Mouse (Mus musculus) liver, embryonic 16.5 days (tissue): Measurements from ENCODE around the gene Tmem255b. TPM values are rescaled to one million over a fixed set of nuclear protein-coding genes. Genes with fewer than 3 reads are reported as not detected.
A peak's percentile ranks its signal among the peaks of the same experiment; 100 is the strongest.

Source experiments
- ATAC-seq: fragments of 200-750 bp; cut with Nextera tagmentation; 2 replicates; pipeline ENCODE4 v1.8.0; 2017; ENCODE audit warnings: low read depth, mild to moderate bottlenecking, moderate number of reproducible peaks, moderate library complexity
- H3K27ac ChIP-seq: fragments of 300-500 bp; sonication (generic); 2 replicates; pipeline ENCODE4 v1.5.1; 2014; ENCODE audit warnings: mild to moderate bottlenecking, low read length
- H3K27me3 ChIP-seq: fragments of 300-500 bp; sonication (generic); 2 replicates; pipeline ENCODE4 v1.6.1; 2014; ENCODE audit warnings: low read depth, low read length, mixed read lengths; ENCODE audit not compliant: control insufficient read depth, insufficient read depth
- H3K36me3 ChIP-seq: fragments of 300-500 bp; sonication (generic); 2 replicates; pipeline ENCODE4 v1.6.1; 2014; ENCODE audit warnings: mild to moderate bottlenecking; ENCODE audit not compliant: control insufficient read depth, insufficient read depth
- H3K4me1 ChIP-seq: fragments of 300-500 bp; sonication (generic); 2 replicates; pipeline ENCODE4 v1.6.1; 2014; ENCODE audit warnings: low read depth, low read length, mixed read lengths; ENCODE audit not compliant: control insufficient read depth
- H3K4me2 ChIP-seq: fragments of 300-500 bp; sonication (generic); 2 replicates; pipeline ENCODE4 v1.6.1; 2014; ENCODE audit warnings: low read depth, low read length, mixed read lengths
- H3K4me3 ChIP-seq: fragments of 300-500 bp; sonication (generic); 2 replicates; pipeline ENCODE4 v1.5.1; 2014; ENCODE audit warnings: low read depth, mild to moderate bottlenecking, low read length
- H3K9ac ChIP-seq: fragments of 300-500 bp; sonication (generic); 2 replicates; pipeline ENCODE4 v1.6.1; 2014; ENCODE audit warnings: low read depth, low read length
- H3K9me3 ChIP-seq: fragments of 300-500 bp; sonication (generic); replicated peaks from 2 replicates; pipeline ENCODE4 v1.6.1; 2016; ENCODE audit warnings: low read length; ENCODE audit not compliant: control insufficient read depth
- WGBS: fragments of 180-500 bp; shearing (Covaris S2); extraction: QIAGEN DNeasy Blood & Tissue Kit; methylation state at CpG from one replicate; pipeline ENCODE4 v1.1.7; 2014; ENCODE audit not compliant: insufficient replicate concordance; 5-methylcytosine and 5-hydroxymethylcytosine counted together
- polyA plus RNA-seq: library from polyadenylated mRNA; unstranded; fragments of >200 nt; fragmentation: Nextera tagmentation; extraction: Ambion mirVana; gene quantifications from 2 replicates; pipeline ENCODE4 v1.2.1, GENCODE M21; 2015

The Tmem255b gene
- polyA plus RNA-seq, 1 experiment from 2014 or later: 0.12 TPM

GRCm38 (mm10) chr8:13472284-13472683 is 37.3 kb downstream of the Tmem255b start:
- H3K27ac ChIP-seq: no peak overlapping the region
- H3K36me3 ChIP-seq: no peaks in the 10 kb centered on the region
- ATAC-seq: peak; percentile 78
- no peaks in the 10 kb centered on the region for H3K9me3 ChIP-seq
- no peaks in the 10 kb centered on the region for H3K4me1 ChIP-seq
- no peaks in the 10 kb centered on the region for H3K27me3 ChIP-seq
- H3K9ac ChIP-seq: no peak overlapping the region
- WGBS: 53% methylated on average over 7 of the region's 7 CpGs
- no peak overlapping the region for H3K4me3 ChIP-seq
- H3K4me2 ChIP-seq: no peak overlapping the region

GRCm38 (mm10) chr8:13475892-13476291 is 40.9 kb downstream of the Tmem255b start:
- 41% methylated on average over 9 of the region's 9 CpGs for WGBS
- no peak overlapping the region for H3K9ac ChIP-seq

GRCm38 (mm10) chr8:13481089-13481554 is 46.1 kb downstream of the Tmem255b start:
- ATAC-seq: no peak

More at GRCm38 (mm10) chr8:13475892-13476291, 40.9 kb downstream of the Tmem255b start:
- Histone ChIP-seq H3K4me2 (no peak overlapping the region), H3K27ac (no peak overlapping the region), H3K9me3 (no peaks in the 10 kb centered on the region), H3K36me3 (no peaks in the 10 kb centered on the region), H3K4me1 (no peaks in the 10 kb centered on the region), H3K4me3 (no peak overlapping the region), H3K27me3 (no peaks in the 10 kb centered on the region)
- ATAC-seq: no peak

GRCm38 (mm10) chr8:13481596-13481995 is 46.6 kb downstream of the Tmem255b start:
- WGBS: 68% methylated on average over 3 of the region's 3 CpGs
- Histone ChIP-seq H3K9ac (no peak overlapping the region), H3K9me3 (no peaks in the 10 kb centered on the region), H3K27ac (no peak overlapping the region), H3K4me2 (no peak overlapping the region), H3K36me3 (no peaks in the 10 kb centered on the region), H3K27me3 (no peaks in the 10 kb centered on the region), H3K4me1 (no peaks in the 10 kb centered on the region), H3K4me3 (no peak overlapping the region)
- ATAC-seq: no peak

More at GRCm38 (mm10) chr8:13481089-13481554, 46.1 kb downstream of the Tmem255b start:
- Histone ChIP-seq H3K27ac (no peak overlapping the region), H3K4me1 (no peaks in the 10 kb centered on the region), H3K4me2 (no peak overlapping the region), H3K4me3 (no peak overlapping the region), H3K27me3 (no peaks in the 10 kb centered on the region), H3K36me3 (no peaks in the 10 kb centered on the region), H3K9ac (no peak overlapping the region), H3K9me3 (no peaks in the 10 kb centered on the region)
- WGBS: 60% methylated on average over 7 of the region's 7 CpGs

GRCm38 (mm10) chr8:13482101-13482801 is 47.3 kb downstream of the Tmem255b start:
- 56% methylated on average over 2 of the region's 2 CpGs for WGBS
- no peak overlapping the region for H3K9ac ChIP-seq
- no peaks in the 10 kb centered on the region for H3K36me3 ChIP-seq
- no peaks in the 10 kb centered on the region for H3K9me3 ChIP-seq
- no peak overlapping the region for H3K4me3 ChIP-seq
- no peak overlapping the region for H3K27ac ChIP-seq
- H3K4me2 ChIP-seq: no peak overlapping the region
- ATAC-seq: no peak
- H3K4me1 ChIP-seq: no peaks in the 10 kb centered on the region
- no peaks in the 10 kb centered on the region for H3K27me3 ChIP-seq

- H3K9me3 ChIP-seq: no peaks in the 10 kb centered on the region
- no peaks in the 10 kb centered on the region for H3K4me1 ChIP-seq
- 67% methylated on average over 5 of the region's 5 CpGs for WGBS
- no peak for ATAC-seq
- no peak overlapping the region for H3K4me3 ChIP-seq
- H3K27ac ChIP-seq: no peak overlapping the region
- no peak overlapping the region for H3K9ac ChIP-seq
- no peak overlapping the region for H3K4me2 ChIP-seq
- H3K36me3 ChIP-seq: no peaks in the 10 kb centered on the region
- H3K27me3 ChIP-seq: no peaks in the 10 kb centered on the region
Measured at GRCm38 (mm10) chr8:13483191-13483590, 48.2 kb downstream of the Tmem255b start.

GRCm38 (mm10) chr8:13489351-13489750 is 54.4 kb downstream of the Tmem255b start:
- no peaks in the 10 kb centered on the region for H3K36me3 ChIP-seq
- H3K27me3 ChIP-seq: peaks cover 24% of the 10 kb centered on the region
- H3K9me3 ChIP-seq: no peaks in the 10 kb centered on the region
- no peak overlapping the region for H3K27ac ChIP-seq
- no peak overlapping the region for H3K9ac ChIP-seq
- no peak overlapping the region for H3K4me2 ChIP-seq
- H3K4me3 ChIP-seq: no peak overlapping the region
- no peaks in the 10 kb centered on the region for H3K4me1 ChIP-seq
- ATAC-seq: no peak
- 49% methylated on average over 3 of the region's 3 CpGs for WGBS

GRCm38 (mm10) chr8:13489986-13490910 is 55.3 kb downstream of the Tmem255b start:
- no peak overlapping the region for H3K4me2 ChIP-seq
- peaks cover 33% of the 10 kb centered on the region for H3K27me3 ChIP-seq
- H3K4me1 ChIP-seq: no peaks in the 10 kb centered on the region
- H3K4me3 ChIP-seq: no peak overlapping the region
- H3K9ac ChIP-seq: no peak overlapping the region
- H3K9me3 ChIP-seq: no peaks in the 10 kb centered on the region
- H3K36me3 ChIP-seq: no peaks in the 10 kb centered on the region
- 24% methylated on average over 13 of the region's 13 CpGs for WGBS
- no peak overlapping the region for H3K27ac ChIP-seq
- peak; percentile 19; the same call in 1 of the 2 replicates for ATAC-seq
